Mouse (Mus musculus) cerebellum, adult 2 months (tissue): ENCODE data around the gene Slco1a5. TPM values are rescaled to one million over a fixed set of nuclear protein-coding genes. Genes with fewer than 3 reads are reported as not detected.

Experiments
- DNase-seq, 2 experiments: peaks; one replicate each; pipeline ENCODE4 v3.0.0; 2021
- H3K27ac ChIP-seq: fragments of 200-500 bp; 2 replicates; pipeline ENCODE4 v1.5.1; 2012; ENCODE audit warnings: low read length, control low read depth, inconsistent platforms; ENCODE audit not compliant: insufficient read depth
- H3K27me3 ChIP-seq: fragments of 200-500 bp; 2 replicates; pipeline ENCODE4 v1.6.1; 2012; ENCODE audit warnings: inconsistent platforms, mild to moderate bottlenecking, low read length, moderate library complexity; ENCODE audit not compliant: control insufficient read depth, insufficient read depth
- H3K4me1 ChIP-seq: fragments of 200-500 bp; 2 replicates; pipeline ENCODE4 v1.6.1; 2011; ENCODE audit warnings: low read length; ENCODE audit not compliant: control insufficient read depth, insufficient read depth
- H3K4me3 ChIP-seq: fragments of 200-500 bp; replicated peaks from 2 replicates; pipeline ENCODE3; 2011; ENCODE audit warnings: mild to moderate bottlenecking, low read depth, low read length, control low read depth; ENCODE audit not compliant: insufficient read depth
- CTCF ChIP-seq: fragments of 200-500 bp; IDR thresholded peaks from 2 replicates; pipeline ENCODE4 v1.5.1; 2011; ENCODE audit warnings: low read depth, mild to moderate bottlenecking, control low read depth, low read length, moderate library complexity, borderline replicate concordance; ENCODE audit not compliant: insufficient read depth
- POLR2A ChIP-seq: fragments of 200-500 bp; IDR thresholded peaks from 2 replicates; pipeline ENCODE4 v1.6.1; 2011; ENCODE audit warnings: low read length, control low read depth, borderline replicate concordance; ENCODE audit not compliant: insufficient read depth
- WGBS: fragments of 180-500 bp; shearing (Covaris S2); methylation state at CpG from one replicate; pipeline ENCODE4 v1.1.7; 2018; 5-methylcytosine and 5-hydroxymethylcytosine counted together
- polyA plus RNA-seq: library from polyadenylated mRNA; depleted of rRNA; stranded (reverse); fragments of >200 nt; gene quantifications from 2 replicates; pipeline ENCODE4 v1.2.3, GENCODE M21; 2012

The Slco1a5 gene
- polyA plus RNA-seq, 1 experiment: 0.13 TPM

- Histone ChIP-seq H3K4me3 (no peak overlapping the region), H3K27ac (no peak overlapping the region), H3K4me1 (no peaks in the 10 kb centered on the region), H3K27me3 (no peaks in the 10 kb centered on the region)
- no peak for DNase-seq
- WGBS: 64% methylated on average over 2 of the region's 2 CpGs
- no peak for TF ChIP-seq POLR2A
- no peak for TF ChIP-seq CTCF
Observed at GRCm38 (mm10) chr6:142338961-142339360, 16.2 kb upstream of the Slco1a5 start.

GRCm38 (mm10) chr6:142329201-142329600 is 6.4 kb upstream of the Slco1a5 start:
- TF ChIP-seq POLR2A (no peak), CTCF (no peak)
- DNase-seq: no peak
- Histone ChIP-seq H3K4me3 (no peak overlapping the region), H3K27ac (no peak overlapping the region), H3K4me1 (no peaks in the 10 kb centered on the region), H3K27me3 (no peaks in the 10 kb centered on the region)
- WGBS: 23% methylated on average over 1 of the region's 1 CpGs

GRCm38 (mm10) chr6:142326598-142326997 is 3.8 kb upstream of the Slco1a5 start:
- Histone ChIP-seq H3K4me1 (no peaks in the 10 kb centered on the region), H3K27me3 (no peaks in the 10 kb centered on the region), H3K27ac (no peak overlapping the region), H3K4me3 (no peak overlapping the region)
- DNase-seq: no peak
- WGBS: 78% methylated on average over 3 of the region's 3 CpGs
- TF ChIP-seq POLR2A (no peak), CTCF (no peak)

- no peak overlapping the region for H3K4me3 ChIP-seq
- TF ChIP-seq POLR2A (no peak), CTCF (no peak)
- no peaks in the 10 kb centered on the region for H3K4me1 ChIP-seq
- no peak overlapping the region for H3K27ac ChIP-seq
- H3K27me3 ChIP-seq: no peaks in the 10 kb centered on the region
- no peak for DNase-seq
Observed at GRCm38 (mm10) chr6:142317106-142317505, 5.7 kb downstream of the Slco1a5 start.

- Histone ChIP-seq H3K4me1 (no peaks in the 10 kb centered on the region), H3K4me3 (no peak overlapping the region), H3K27ac (no peak overlapping the region), H3K27me3 (no peaks in the 10 kb centered on the region)
- no peak for DNase-seq
- no peak for TF ChIP-seq POLR2A
- no peak for TF ChIP-seq CTCF
- WGBS: 78% methylated on average over 5 of the region's 5 CpGs
Observed at GRCm38 (mm10) chr6:142314285-142314684, 8.5 kb downstream of the Slco1a5 start.

- Histone ChIP-seq H3K27ac (no peak overlapping the region), H3K4me1 (no peaks in the 10 kb centered on the region), H3K4me3 (no peak overlapping the region), H3K27me3 (no peaks in the 10 kb centered on the region)
- DNase-seq: no peak
- TF ChIP-seq CTCF (no peak), POLR2A (no peak)
Observed at GRCm38 (mm10) chr6:142305076-142305475, 17.7 kb downstream of the Slco1a5 start.

- TF ChIP-seq CTCF (no peak), POLR2A (no peak)
- no peak for DNase-seq
- 64% methylated on average over 4 of the region's 4 CpGs for WGBS
- Histone ChIP-seq H3K27ac (no peak within 1 kb of the TSS), H3K4me3 (no peak within 1 kb of the TSS), H3K4me1 (no peaks in the 10 kb centered on the region), H3K27me3 (no peaks in the 10 kb centered on the region)
Observed at GRCm38 (mm10) chr6:142298098-142298497, 24.7 kb downstream of the Slco1a5 start, which contains the start of gene Iapp. Gene Iapp (plus strand): TSS chr6:142298423.

GRCm38 (mm10) chr6:142289413-142290118 is 33.2 kb downstream of the Slco1a5 start:
- TF ChIP-seq CTCF: no peak
- TF ChIP-seq POLR2A: no peak
- Histone ChIP-seq H3K4me3 (no peak overlapping the region), H3K27me3 (no peaks in the 10 kb centered on the region), H3K4me1 (no peaks in the 10 kb centered on the region), H3K27ac (no peak overlapping the region)
- 42% methylated on average over 12 of the region's 12 CpGs for WGBS
- no peak for DNase-seq
